Comparison of ENCODE assay signal across 8 mouse cellular contexts in the genomic region with DNA sequence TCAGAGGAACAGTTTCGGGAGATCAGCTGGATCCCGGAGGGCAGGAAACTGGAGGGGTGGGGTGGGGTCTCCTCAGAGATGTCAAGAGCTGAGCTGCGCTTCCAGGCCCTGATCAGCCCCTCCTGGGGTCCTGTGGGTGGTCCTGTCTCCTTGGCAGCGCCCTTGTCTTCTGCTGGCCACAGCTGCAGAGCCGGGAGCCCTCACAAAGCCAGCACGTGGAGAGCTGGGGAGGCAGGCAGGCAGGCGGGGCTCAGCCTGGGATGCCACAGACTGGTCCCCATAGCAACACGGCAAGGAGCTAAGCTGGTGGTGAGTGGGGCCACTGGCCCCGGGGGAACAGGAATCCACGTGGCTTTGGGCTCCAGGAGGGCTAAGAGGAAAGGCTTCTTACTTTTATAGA. TPM values are rescaled to one million over a fixed set of nuclear protein-coding genes. Genes with fewer than 3 reads are reported as not detected.
DNase-seq lines count a peak whose midpoint lies in the region; ATAC-seq and TF ChIP-seq lines count a peak whose summit lies in the region.

TSS of gene Fgd3 (minus strand) at position 272 of the 400 bp plus-strand sequence.

- peak; percentile 22 for DNase-seq in cerebellum, adult 11-12 months
- no peak for DNase-seq in cerebellum, adult 8-10 months
- peak; percentile 82 for DNase-seq in Muller cell, postnatal 12 days (ENCODE audit: inconsistent ontology term)
- DNase-seq in left cerebral cortex, postnatal 14 days (ENCODE audit: low spot score in 2 of 2) = peak; percentile 68 to 72
- DNase-seq in urinary bladder, postnatal 14 days (ENCODE audit: low spot score) = no peak

- no peak within 1 kb of the TSS for H3K27ac ChIP-seq in embryonic facial prominence, embryonic 15.5 days (replicated peaks)
- H3K27ac ChIP-seq in hindbrain, embryonic 12.5 days = peak within 1 kb of the TSS; percentile 57; the same call in 1 of the 2 replicates

- TF ChIP-seq POLR2A in myocyte (IDR thresholded peaks at IDR 0.05; ENCODE audit: insufficient read length, low read depth) = peak; percentile 55

- ATAC-seq in embryonic facial prominence, embryonic 15.5 days (ENCODE audit: insufficient number of reproducible peaks, low FRiP score, low TSS enrichment, low read depth) = peak; percentile 71
- peak; percentile 94 for ATAC-seq in hindbrain, embryonic 12.5 days (ENCODE audit: low FRiP score)

- peak within 1 kb of the TSS; percentile 26 for H3K4me3 ChIP-seq in embryonic facial prominence, embryonic 15.5 days (replicated peaks)
- peak within 1 kb of the TSS; percentile 28 for H3K4me3 ChIP-seq in hindbrain, embryonic 12.5 days
- peak within 1 kb of the TSS; percentile 41 for H3K4me3 ChIP-seq in myocyte

- no peaks in the 10 kb centered on the region for H3K36me3 ChIP-seq in embryonic facial prominence, embryonic 15.5 days
- no peaks in the 10 kb centered on the region for H3K36me3 ChIP-seq in hindbrain, embryonic 12.5 days
- H3K36me3 ChIP-seq in myocyte (ENCODE audit: control insufficient read depth, insufficient read depth) = peaks cover 5% of the 10 kb centered on the region

- no peaks in the 10 kb centered on the region for H3K27me3 ChIP-seq in embryonic facial prominence, embryonic 15.5 days
- H3K27me3 ChIP-seq in hindbrain, embryonic 12.5 days = peaks cover 58% of the 10 kb centered on the region
- no peaks in the 10 kb centered on the region for H3K27me3 ChIP-seq in myocyte (ENCODE audit: control insufficient read depth, insufficient read depth, insufficient read length)

- no peaks in the 10 kb centered on the region for H3K9me3 ChIP-seq in embryonic facial prominence, embryonic 15.5 days (replicated peaks)
- H3K9me3 ChIP-seq in hindbrain, embryonic 12.5 days (replicated peaks) = no peaks in the 10 kb centered on the region

- peak within 1 kb of the TSS; percentile 48 for H3K4me2 ChIP-seq in embryonic facial prominence, embryonic 15.5 days (replicated peaks)
- peak within 1 kb of the TSS; percentile 58 for H3K4me2 ChIP-seq in hindbrain, embryonic 12.5 days (replicated peaks)
- H3K4me2 ChIP-seq in myocyte (ENCODE audit: low read depth) = peak within 1 kb of the TSS; percentile 92

- peaks cover 18% of the 10 kb centered on the region for H3K4me1 ChIP-seq in embryonic facial prominence, embryonic 15.5 days
- peaks cover 40% of the 10 kb centered on the region for H3K4me1 ChIP-seq in hindbrain, embryonic 12.5 days

- intact Hi-C loops in left cerebral cortex, postnatal 14 days (cut with DNase I) = loop anchor here (10.0 kb wide), 1 partner anchor 325 kb away; no protein-coding TSS in a partner anchor

- H3K79me2 ChIP-seq in myocyte (ENCODE audit: control insufficient read depth, insufficient read depth) = peaks cover 23% of the 10 kb centered on the region

- no peak within 1 kb of the TSS for H3ac ChIP-seq in myocyte (ENCODE audit: control insufficient read depth, insufficient read length)

- 2% methylated on average over 10 of the region's 10 CpGs for WGBS in embryonic facial prominence, embryonic 15.5 days
- 3% methylated on average over 10 of the region's 10 CpGs for WGBS in hindbrain, embryonic 12.5 days

- 0 out of 2 replicates have a peak within 1 kb of the TSS, but pooled peaks have one; percentile 9 for H3K9ac ChIP-seq in embryonic facial prominence, embryonic 15.5 days
- H3K9ac ChIP-seq in hindbrain, embryonic 12.5 days = peak within 1 kb of the TSS; percentile 49

TF ChIP-seq in myocyte, 11 proteins besides CTCF, POLR2A, EP300 and RAD21:
- TF ChIP-seq POLR2AphosphoS2 (IDR thresholded peaks at IDR 0.05; ENCODE audit: insufficient read length, low read depth) = peak; percentile 42
- TF ChIP-seq MAX (IDR thresholded peaks at IDR 0.05; ENCODE audit: low read depth) = peak; percentile 78
- no peak for TF ChIP-seq CEBPB (IDR thresholded peaks at IDR 0.05; ENCODE audit: insufficient read depth, poor library complexity, severe bottlenecking)
- no peak for TF ChIP-seq USF1 (IDR thresholded peaks at IDR 0.05; ENCODE audit: low read depth)
- TF ChIP-seq MYOD1 (IDR thresholded peaks at IDR 0.05; ENCODE audit: control insufficient read depth in 1 of 3, insufficient read length in 2 of 3, low read depth in 2 of 3) = peak in 2 of 3 experiments; percentile 53 to 54
- TF ChIP-seq MYOG (IDR thresholded peaks at IDR 0.05; ENCODE audit: control insufficient read depth in 1 of 3, insufficient read depth in 1 of 3, insufficient read length in 2 of 3, low read depth in 2 of 3) = peak in 2 of 3 experiments; percentile 57 to 82

RNA-seq across cellular contexts. Expression of gene Fgd3, which starts in this region (rescaled TPM):
- polyA plus RNA-seq in embryonic facial prominence, embryonic 15.5 days (2015; fragmentation: Nextera tagmentation; extraction: Ambion mirVana) = 0.45 and 0.65 TPM in 2 replicates
- polyA plus RNA-seq in hindbrain, embryonic 12.5 days (2016; fragmentation: Nextera tagmentation; extraction: Ambion mirVana) = 1.1 and 1.2 TPM in 2 replicates
- total RNA-seq in left cerebral cortex, postnatal 14 days (2021) = 1 to 10 TPM; 6.7 to 7.0 TPM
- polyA plus RNA-seq in myocyte (2012; fragmentation: generic; extraction: Trizol) = 15.5 TPM

Comparison
In these comparisons a context has a peak if more than half of its experiments do, and no peak if none do; other contexts are left out.
1. DNase-seq: peak in cerebellum, adult 11-12 months (single experiment), Muller cell, postnatal 12 days (single experiment) and left cerebral cortex, postnatal 14 days (2 of 2); none in cerebellum, adult 8-10 months (single experiment) and urinary bladder, postnatal 14 days (single experiment).
2. Peak in ATAC-seq, H3K4me3 ChIP-seq, H3K9ac ChIP-seq and H3K4me2 ChIP-seq in embryonic facial prominence, embryonic 15.5 days; RNA of the gene not detected or under 1 TPM.
3. Peak in every context shown above with its lines, with median percentiles within 50 percentile points of each other: H3K4me2 ChIP-seq and H3K4me3 ChIP-seq.